Mouse (Mus musculus): Measurements from ENCODE around the gene Iqub. TPM values are rescaled to one million over a fixed set of nuclear protein-coding genes. Genes with fewer than 3 reads are reported as not detected.

Gene Iqub
- total RNA-seq (2017) = 0.15 TPM in 1 of 2 replicates, not detected in the other

DNA sequence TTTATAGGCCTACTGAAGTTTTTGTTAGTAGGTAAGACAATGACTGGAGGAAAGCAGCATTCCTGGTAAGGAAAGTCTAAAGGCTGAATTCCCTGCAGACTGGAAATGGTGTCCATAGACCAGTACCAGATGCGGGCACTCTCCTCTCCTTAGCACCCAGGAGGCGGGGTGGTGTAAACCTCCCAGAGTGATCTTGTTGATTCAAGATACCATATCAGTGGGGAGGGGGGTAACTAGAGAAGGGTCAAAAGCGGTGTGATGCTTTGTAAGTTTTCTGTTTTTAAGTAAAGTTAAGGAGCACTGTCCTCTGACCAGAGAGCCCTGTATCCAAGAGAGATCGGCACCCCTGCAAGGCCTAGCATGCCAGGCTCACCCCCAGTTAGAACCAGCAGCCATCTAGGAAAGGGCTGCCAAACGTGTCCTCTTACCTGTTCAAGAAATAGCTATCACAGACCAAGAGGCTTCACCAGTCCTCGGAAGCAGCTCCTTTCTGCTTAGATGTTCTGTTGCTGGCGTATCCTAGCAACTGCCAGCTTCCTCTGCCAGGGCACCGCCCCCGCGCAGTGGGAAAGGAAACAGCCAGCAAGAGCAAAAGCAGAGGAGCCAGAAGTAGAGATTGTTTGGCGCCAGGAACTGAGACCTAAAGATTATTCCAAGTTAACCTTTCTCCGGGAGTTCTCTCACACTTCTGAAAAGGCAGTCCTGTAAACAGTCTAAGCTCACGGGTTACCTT is at the start of gene Iqub:
Gene Iqub, minus strand, starts transcription at position 516 of the 733 bp plus-strand sequence.
- peak; percentile 98 for ATAC-seq (replicated peaks; ENCODE audit: low read depth, poor library complexity, severe bottlenecking)

DNA sequence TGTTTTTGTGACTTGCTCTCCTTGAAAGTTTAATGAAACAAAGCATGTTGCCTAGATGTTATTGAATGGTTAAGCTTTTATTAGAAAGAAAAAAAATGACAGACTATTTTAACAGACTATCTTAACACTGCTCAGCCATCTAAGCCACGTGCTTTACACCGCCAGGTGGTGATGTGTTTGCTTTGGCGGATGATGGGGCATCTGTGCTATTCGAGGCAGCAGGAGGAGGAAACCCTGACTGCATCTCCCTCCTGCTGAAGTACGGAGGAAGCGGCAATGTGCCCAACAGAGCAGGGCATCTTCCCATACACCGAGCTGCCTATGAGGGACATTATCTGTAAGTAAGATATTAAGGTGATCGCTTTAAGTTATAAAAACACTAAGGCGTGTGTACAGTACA is 49.2 kb upstream of the Iqub start:
- ATAC-seq (replicated peaks; ENCODE audit: low read depth, poor library complexity, severe bottlenecking) = no peak

DNA sequence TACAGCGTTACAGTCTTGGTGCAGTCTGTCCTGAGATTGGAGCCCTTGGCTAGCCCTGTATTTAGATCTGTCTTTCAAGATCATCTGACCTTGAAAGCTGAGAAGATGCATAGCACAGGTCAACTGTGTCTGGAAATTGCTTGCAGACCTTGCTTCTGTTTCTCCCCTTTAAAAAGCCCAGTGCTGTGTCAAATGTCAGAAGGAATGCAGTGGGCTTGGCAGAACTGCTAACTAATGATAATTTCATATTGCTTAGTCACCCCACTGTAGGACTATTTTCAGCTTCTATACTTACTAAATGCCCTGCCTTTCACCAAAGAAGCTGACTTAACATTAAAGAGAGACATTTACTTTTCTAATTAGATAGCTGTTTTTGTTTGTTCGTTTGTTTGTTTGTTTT is 40.6 kb upstream of the Iqub start:
- no peak for ATAC-seq (replicated peaks; ENCODE audit: low read depth, poor library complexity, severe bottlenecking)

DNA sequence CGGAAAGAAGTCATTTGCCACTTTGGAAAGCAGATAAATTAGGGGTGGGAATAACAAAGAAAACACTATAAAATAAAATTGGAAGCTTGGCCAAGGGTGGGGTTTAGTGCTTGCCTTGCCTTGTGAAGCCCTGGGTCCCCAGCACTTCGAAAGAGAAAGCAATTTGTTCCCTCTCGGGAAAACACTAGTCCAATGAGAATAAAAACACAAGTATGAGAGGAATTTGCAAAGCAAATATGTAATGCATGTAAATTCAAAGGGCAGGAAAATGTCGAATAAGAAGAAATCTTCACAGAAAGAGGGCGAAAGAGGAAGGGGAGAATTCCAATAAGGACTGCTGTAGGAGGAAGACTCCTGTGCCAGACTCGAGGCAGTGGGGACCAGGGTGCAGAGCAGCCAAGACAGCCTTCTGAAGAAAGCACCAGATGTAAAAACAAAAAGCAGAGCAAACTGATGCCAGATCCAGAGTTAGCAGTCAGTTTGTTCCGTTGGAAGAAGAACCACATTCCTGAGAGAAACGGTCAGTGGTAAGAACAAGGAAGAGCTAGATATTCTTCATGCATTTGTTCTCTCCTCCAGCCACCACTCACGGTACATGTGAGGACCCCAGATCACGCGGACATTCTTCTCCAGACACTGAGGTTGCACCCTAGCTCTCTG is 39.7 kb upstream of the Iqub start:
- ATAC-seq (replicated peaks; ENCODE audit: low read depth, poor library complexity, severe bottlenecking) = no peak

DNA sequence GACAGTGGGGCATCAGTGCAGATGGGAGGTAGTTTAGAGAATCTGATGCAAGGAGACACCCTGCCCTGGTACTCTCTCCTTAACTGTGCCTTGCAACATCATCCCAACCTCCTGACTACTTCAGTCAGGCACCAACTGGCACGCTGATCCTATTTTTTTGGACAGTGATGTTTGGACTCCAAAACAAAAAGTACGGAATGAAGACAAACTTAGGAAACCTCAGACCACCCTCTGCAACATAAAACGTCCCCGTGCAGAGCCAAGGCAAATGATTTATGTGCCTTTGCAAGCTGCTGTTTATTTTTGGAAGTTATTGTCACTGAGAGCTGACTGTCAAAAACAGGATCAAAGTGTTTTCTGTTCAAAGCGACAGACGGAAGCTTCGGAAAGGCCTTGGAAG is 37.2 kb upstream of the Iqub start:
- ATAC-seq (replicated peaks; ENCODE audit: low read depth, poor library complexity, severe bottlenecking) = no peak

DNA sequence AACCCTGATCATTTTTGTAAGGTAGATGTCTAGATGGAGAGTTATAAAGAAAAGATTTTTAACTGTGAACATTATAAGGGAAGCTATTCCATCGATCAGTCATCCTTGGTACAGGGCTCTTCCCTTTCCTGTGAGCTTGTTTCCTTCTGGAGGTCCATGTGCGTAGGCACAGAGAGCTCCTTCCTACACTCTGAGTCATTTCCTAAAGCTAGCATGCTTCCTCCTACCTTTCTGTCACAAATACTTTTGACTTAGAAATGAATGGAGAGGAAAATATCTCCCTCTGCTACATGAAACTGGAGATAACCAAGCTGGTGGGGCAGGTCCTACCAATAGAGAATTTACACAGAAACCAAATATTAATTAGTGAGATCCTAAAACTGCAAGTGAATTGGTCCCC is 34.9 kb upstream of the Iqub start:
- ATAC-seq (replicated peaks; ENCODE audit: low read depth, poor library complexity, severe bottlenecking) = no peak

DNA sequence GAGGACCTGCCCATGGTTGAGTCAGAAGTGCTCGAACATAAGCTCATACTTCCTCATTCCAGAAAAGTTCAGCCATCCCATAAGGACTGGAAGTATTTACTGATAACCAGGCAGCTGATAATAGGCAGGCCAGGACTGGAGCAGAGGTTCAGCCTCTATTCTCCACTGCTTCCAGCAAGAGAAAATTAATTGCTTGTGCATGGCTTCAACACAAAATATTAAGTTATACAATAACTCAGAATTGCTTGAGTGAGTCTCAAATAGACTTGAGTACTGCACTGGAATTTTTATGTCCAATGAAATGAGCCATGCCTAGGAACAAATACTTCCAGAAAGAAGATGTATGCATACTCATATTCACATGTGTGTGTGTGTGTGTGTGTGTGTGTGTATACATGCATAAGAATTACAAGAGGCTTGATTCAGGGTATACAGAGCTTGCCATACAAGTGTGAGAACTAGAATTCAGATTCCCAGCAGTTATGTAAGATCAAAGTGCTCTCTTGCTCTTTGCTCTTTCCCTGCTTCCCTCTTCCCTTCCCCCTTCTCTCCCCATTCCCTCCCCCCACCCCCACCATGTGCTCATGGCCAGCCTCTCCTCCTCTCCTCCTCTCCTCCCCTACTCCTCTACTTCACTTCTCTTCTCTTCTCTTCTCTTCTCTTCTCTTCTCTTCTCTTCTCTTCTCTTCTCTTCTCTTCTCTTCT is 32.0 kb upstream of the Iqub start:
- no peak for ATAC-seq (replicated peaks; ENCODE audit: low read depth, poor library complexity, severe bottlenecking)

DNA sequence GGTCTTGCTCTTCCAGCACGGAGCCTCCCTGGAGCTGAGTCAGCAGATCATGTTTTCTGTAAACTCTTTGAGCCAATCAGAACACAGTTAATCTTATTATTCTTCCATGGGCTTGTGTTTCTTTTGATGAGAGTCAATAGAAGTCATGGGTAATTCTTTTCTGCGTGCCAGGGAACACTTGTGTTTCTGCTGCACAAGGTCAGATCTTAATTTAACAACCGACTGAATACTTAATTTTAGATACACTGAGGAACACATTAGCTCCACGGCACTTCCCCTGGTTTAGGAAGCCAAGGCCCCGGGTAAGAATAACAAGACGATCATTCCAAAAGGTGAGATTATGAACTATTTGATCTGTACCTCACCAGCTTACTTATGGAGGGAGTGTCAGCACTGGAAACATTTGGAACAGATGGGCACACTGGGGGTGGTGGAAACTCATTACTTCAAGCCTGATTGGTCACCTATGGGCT is 28.3 kb upstream of the Iqub start:
- ATAC-seq (replicated peaks; ENCODE audit: low read depth, poor library complexity, severe bottlenecking) = no peak

DNA sequence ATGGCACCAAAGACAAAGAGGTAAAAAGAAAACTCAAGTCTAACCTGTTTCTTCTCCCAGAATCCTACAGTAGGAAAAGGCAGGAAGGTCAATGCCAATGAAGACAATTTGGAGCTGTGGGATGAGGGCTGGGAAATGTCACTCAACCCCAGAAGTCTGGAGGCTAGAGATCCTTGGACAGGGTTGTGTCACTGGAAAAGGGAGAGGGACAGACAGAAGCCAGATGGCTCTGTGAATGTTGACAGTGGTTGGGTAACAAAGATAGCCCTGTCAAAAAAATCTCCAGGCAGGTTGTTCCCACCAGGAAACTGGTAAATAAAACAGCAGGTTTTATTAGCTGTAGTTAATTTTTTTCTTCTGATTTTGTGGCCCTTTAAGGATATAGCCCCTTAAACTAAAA is 27.5 kb upstream of the Iqub start:
- ATAC-seq (replicated peaks; ENCODE audit: low read depth, poor library complexity, severe bottlenecking) = no peak

DNA sequence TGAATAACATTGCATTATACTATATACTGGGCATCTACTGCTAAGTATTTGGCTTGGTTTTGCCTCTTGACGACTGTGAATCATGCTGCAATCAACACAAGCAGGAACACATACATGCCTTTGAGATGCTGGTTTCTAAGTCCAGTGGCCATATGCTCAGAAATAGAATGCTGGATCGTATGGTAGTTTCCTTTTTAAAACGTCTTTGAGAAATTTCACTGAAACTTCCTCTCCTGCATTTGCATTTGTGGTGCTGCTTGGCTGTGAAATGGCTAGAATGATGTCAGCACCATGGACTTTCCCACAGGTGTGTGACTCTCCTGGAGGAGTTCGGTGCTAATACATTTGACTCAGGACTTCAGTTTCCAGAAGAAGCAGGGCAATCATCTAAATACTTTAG is 25.2 kb upstream of the Iqub start:
- no peak for ATAC-seq (replicated peaks; ENCODE audit: low read depth, poor library complexity, severe bottlenecking)

DNA sequence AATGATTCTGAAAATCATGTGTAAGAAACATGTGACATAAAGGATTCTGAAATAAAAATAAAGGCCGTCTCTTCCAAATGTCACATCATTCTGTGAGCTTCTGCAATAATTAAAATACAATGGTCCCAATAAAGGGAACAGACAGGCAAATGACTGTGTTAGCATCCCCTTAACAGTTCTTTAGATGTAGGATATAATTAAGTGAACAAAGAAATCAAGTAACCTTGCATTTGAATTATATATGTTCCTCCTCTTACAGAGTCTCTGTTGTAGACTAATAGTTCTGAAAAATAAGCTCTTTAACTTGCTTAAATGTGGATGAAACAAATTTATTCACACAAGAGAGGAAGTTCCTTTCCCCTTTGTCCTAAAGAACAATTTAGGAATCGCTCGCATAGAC is 23.6 kb upstream of the Iqub start:
- ATAC-seq (replicated peaks; ENCODE audit: low read depth, poor library complexity, severe bottlenecking) = no peak

DNA sequence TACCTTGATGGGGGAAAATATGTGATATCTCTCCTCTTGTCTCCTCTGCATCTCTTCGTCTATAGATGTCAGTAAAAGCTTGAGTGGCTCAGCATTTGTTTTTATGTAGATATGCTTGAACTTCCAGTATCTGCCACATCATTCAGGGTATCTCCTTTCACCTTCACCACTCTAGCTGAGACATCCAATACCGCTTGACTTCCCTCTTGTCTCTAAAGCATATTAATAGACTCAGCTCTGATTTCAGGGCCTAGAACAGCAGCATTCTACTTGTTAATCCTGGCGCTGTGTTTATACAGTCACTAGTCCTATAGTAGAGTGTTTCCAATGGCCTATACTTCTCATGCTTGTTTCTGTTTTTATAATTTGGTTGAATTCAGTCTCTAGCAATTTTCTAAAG is 17.9 kb upstream of the Iqub start:
- ATAC-seq (replicated peaks; ENCODE audit: low read depth, poor library complexity, severe bottlenecking) = no peak

DNA sequence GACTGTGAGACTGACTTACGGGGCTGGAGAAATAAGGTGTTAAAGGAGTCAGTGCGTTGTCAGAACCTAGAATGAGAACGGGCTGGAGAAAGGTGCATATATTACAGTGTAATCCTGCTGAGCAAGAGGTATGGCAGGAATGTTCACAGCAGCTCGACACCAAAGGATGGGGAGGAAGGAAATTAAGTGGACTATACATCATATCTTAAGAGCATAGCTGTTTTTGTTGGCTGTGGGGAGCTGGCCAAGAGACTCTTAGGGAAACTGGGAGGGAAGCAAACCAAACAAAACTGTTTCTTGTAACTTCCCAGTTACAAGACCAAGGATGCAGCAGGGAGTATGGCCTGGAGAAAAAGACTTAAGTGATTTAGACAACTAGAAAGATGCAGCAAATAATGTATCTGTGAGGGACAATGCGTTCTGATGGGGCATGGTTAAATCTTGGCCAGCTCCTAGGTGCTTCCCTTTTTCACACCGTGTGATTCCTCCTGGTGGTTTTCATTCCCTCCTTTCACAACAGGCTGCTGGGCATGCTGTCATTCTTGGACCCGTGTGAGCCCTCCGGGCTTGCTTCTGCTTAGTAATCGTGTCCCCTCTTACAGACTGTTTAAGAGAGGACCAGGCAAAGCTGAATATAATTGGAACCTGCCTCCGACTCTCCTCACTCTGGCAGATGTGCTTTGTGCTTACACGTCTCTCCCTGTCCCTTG is 16.0 kb upstream of the Iqub start:
- no peak for ATAC-seq (replicated peaks; ENCODE audit: low read depth, poor library complexity, severe bottlenecking)

DNA sequence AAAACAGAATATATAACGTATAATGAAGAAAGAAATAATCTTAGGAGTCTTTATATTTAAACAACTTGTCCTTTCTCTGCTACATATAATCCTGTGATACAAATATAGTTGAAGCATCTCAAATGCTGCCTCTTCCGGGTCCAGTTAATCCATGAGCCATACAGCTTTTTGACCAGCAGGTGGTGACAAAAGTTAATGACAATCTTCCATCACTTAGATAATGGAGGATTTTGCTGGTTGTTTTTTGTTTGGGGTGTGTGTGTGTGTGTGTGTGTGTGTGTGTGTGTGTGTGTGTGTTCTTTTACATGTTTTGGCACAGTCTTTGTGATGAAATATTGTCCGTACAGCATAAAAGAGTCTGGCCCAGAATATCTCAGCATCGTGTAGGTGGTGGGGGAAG is 15.3 kb upstream of the Iqub start:
- peak; percentile 52 for ATAC-seq (replicated peaks; ENCODE audit: low read depth, poor library complexity, severe bottlenecking)

DNA sequence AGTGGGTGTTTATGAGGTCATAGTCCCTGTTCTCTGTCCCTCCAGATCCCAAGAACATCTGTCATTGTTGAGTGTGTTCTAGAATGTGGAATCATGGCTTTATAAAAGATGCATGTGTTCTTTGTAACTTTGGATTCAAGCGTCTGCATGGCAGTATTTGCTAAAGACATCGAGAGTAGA is 13.1 kb upstream of the Iqub start, which contains the start of gene Asb15:
Gene Asb15, plus strand, starts transcription at position 81 of the 180 bp plus-strand sequence.
- ATAC-seq (replicated peaks; ENCODE audit: low read depth, poor library complexity, severe bottlenecking) = no peak

DNA sequence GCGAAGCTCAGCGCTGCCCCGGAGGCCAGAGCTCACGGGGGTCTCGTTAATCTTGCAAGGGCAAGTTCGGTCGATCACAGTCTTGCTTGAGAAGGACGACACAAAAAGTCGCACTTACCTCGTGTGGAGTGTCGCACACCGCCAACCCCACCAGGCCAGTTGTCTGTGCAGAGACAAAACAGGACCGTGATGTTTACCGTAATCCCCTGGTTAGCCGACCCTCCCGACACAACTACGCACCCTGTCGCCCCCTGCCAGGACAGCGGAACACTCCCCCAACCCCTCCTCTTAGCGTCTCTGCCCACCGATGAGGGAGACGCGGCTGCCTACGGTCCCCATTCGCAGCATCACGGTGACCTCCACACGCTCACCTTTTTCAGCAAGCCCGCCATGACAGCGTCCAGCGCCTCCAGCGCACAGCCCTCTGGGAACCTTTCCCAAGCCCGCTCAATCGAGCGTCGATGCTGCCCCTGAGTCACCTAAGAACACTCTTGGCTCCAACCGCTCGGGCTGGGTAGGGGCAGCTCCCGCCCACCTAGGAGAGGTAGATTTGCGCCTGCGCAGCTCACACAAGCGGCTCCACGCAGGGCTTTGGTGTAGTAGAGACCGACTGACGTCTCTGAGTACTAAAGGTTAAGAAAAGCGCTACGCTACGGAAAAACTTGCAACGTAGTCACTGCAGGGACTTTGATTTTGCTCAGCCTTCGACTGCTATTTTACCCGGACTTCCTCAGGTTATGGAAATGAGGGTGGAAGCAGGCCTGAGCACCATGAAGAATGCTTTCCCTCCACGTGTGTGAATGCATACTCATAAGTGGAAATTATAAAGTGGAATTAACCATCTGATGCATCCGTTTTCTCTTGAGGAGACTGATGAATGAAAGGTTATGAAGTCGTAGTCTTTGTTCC is 12.5 kb upstream of the Iqub start, which contains the start of gene Ndufa5:
Gene Ndufa5, minus strand, starts transcription at position 859 of the 909 bp plus-strand sequence.
- peak; percentile 95 for ATAC-seq (replicated peaks; ENCODE audit: low read depth, poor library complexity, severe bottlenecking)

DNA sequence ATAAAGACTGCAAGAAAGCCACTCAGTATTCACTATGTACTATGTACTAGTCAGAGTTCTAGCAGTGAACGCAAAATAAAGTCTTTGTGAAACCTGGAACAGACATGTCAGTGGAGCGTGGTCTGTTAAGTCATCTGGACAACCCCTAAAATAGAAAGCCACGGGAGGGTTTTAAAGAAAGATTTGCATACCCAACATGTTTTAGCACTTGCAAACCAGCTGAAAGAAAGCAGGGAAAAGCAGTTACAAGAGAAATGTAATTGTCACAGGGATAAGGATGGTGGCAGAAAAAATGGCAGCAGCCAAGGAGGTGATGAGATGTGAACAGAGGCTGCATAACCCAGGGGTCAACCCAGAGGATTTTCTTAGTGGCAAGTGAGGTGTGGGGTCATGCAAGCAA is 10.8 kb upstream of the Iqub start:
- ATAC-seq (replicated peaks; ENCODE audit: low read depth, poor library complexity, severe bottlenecking) = no peak

DNA sequence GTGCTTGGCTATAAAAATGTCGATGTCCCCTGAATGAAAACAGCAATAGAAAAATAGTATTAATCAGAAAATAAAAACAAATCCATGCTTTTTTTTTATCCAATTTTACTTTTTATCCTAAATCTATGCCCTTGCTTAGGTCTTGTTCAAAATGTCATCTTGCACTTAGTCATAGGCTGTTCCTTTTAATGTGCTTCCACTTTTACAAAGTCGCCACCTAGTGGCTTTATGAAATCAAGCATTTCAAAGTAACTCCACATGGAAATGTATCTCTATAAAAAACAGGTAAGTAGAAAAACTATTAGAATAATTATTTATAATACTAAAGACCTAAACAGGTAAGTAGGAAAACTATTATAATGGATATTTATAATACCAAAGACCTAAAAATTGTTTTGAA is 1.3 kb upstream of the Iqub start:
- ATAC-seq (replicated peaks; ENCODE audit: low read depth, poor library complexity, severe bottlenecking) = peak; percentile 82

DNA sequence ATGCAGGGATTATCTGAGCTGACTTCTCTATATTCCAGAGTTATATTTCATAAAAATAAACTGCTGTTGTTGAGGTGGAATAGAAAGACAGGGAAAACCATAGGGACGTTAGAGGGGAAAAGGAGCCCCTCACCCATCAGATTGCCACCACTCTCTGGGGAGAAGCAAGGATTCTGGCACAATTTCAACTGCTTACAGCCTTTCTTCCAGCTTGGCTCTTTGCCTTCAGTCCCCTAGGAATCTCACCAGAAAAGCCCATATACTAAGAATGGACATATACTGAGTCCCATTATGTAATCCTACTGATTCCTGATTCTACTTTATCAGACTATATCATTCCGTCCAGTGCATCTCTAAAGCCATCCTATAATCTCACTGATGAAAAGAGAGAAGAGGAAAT is 10.7 kb downstream of the Iqub start:
- no peak for ATAC-seq (replicated peaks; ENCODE audit: low read depth, poor library complexity, severe bottlenecking)

DNA sequence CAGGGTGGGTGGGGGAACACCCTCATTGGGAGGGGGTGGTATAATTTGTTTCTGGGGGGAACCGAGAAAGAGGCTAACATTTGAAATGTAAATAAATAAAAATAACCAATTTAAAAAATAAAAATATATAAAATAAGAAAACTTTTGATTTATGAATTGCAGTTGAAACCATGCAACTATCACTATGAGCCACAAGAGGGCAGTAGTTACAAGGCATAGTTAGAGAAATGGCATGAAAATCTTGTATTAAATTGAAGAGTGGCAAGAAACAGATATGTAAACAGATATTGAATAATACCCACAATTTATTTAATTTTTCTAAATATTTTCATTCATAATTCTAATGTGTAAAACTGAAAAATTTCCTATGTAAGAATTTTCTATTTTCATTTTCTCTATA is 24.5 kb downstream of the Iqub start:
- no peak for ATAC-seq (replicated peaks; ENCODE audit: low read depth, poor library complexity, severe bottlenecking)

Data from common myeloid progenitor, adult 5-6 weeks (primary cell).